Mouse (Mus musculus) layer of hippocampus, adult 11-12 months (tissue): ENCODE results near the gene Celf5.
"Not testable (repeated sequence)": the region's sequence is repeated elsewhere in the genome, so short reads cannot be mapped to it uniquely, and the experiment has no call there.

Source experiments
- DNase-seq: peaks from one replicate; pipeline ENCODE4 v3.0.0; 2022; ENCODE audit warnings: low spot score

The Celf5 gene

DNA sequence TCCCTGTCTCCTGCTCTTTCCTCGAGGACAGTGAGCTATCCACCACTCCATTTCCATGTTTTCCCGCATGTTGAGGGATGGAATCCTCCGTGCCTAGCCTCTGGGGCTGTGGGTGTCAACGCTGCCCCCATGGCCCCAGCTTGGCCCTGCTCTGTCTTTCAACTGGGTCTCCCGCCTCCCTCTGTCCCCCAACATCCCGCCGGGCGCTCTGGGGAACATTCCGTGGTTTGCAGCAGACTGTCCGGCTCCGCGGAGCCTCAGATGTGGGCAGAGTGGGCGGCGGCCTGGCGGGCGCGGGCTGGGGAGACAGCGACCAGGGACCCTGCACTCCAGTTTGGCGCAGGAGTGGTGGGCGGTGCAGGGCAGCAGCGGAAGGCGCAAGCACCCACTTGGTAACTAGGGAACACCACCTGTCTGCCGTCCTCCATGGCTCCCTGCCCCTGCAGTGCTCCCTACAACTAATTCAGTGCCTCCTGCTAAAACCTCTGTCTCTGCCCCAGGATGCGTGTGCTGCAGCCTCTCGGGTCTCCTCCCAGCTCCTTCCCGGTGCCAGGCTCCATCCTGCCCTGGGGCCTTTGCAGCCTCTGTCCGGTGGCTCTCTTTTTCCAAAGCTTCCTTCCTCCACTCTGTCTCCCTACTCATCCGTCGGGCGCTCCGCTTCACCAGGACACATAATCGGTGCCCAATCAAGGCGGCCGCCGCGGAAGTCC, 30.1 kb downstream of the Celf5 start:
- DNase-seq, result no peak

DNA sequence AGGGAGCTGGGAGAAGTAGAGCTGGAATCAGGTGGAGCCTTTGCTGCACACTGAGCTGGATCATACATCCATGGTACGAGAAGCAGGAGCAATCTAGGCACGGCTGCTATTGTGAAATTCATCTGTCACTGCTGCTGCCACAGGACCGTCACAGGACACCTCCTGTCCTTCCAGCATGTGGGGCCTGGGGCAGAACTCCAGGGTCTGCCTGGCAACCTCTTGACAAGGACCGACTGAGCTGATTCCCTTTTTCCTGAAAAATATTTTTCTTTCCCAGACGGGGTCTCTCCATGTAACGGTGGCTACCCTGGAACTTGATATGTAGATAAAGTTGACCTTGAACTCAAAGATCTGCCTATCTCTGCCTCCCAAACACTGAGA, 31.2 kb downstream of the Celf5 start:
- no peak for DNase-seq

DNA sequence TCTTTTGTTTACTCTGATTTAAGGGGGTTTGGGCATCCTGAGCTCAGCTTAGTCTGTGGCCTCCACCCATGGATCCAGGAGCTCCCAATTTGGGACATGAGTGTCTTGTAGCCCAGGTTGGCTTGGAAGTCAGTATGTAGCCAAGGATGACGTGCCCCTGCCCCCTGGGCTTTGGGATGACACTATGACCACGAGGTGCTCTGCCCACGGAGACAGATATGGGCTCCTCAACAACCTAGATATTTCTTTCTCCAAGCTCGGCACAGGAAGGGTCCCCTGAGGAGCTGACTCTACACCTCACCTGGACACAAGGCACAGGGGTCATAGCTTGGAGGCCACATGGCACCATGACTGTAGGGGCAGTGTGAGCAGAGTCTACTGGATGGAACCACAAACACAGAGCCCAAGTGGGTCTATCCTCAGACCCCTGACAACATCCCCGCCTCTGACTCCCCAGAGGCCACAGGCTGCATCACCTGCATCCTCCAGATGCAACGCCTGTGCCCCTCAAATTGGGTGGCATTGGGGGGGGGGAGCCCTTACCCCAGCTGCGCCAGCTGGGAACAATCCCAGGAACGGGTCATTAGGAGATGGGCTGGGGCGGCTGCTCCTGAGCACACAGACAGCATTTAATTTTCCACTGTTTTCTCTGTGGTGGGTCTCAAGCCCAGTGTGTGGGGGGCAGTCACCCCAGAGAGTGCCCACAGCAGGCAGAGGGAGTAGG, 31.7 kb downstream of the Celf5 start:
- DNase-seq, result no peak

DNA sequence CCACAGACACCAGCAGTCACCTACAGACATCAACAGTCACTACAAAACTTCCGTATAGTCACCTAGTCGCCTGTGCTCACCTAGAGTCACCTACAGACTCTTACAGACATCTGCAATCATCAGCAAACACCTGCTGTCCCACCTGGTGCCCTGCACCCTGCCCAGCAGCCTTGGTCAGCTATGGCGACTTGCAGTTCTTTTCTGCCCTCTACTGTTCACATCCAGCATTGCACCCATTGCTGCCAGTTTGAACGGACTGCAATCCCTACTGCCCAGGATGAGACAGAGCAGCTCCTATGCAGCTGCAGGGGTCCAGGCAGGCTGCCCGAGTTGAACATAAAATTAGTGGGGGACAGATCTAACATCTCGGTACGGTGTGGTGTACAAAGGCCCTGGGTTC, 32.4 kb downstream of the Celf5 start:
- DNase-seq, result peak; percentile 89

DNA sequence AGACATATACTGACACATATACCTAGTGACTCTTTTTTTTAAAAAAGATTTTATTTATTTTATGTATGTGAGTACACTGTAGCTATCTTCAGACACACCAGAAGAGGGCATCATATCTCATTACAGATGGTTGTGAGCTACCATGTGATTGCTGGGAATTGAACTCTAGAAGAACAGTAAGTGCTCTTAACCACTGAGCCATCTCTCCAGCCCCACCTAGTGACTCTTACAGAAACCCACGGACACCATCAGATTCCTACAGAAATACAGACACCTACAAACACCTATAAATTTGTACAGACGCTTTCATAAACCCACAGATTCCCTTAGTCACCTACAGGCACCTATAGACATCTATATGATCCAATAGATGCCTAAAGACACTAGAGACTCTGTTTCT, 37.0 kb downstream of the Celf5 start:
- not testable (repeated sequence) for DNase-seq

DNA sequence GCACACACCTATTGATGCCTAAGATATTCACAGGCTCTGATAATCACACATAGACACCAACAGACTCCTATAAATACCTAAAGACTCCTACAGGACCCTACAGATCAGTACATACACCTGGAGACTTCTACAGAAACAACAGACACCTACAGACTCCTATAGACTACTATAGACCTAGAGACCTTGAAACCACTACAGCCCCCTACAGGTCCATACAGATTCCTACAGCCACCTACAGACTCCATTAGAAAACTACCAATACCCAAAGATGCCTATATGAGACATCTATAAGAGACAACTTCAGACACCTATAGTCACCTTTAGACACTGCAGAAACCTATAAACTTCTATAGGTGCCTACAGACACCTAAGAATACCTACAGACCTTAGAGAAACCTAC, 41.5 kb downstream of the Celf5 start:
- DNase-seq, result peak; percentile 8

DNA sequence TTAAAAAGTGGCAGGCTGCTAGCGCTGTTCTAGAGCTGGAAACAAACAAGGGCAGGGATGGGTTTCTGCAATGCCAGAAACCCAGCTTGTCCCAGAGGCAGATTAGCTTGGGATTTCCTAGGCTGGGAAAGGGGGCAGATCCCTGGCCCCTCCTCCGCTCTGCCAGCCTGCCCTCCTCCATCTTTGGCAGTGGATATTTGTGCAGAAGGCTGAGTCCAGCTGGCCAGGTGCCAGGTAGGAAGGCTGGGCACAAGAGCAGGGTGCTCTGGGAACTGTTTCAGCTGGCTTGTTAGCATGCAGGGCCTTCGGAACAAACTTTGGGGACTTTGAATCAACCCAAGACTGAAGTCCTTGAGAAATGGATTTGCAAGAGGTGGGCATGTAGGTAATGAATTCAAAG, 47.1 kb downstream of the Celf5 start:
- DNase-seq, result peak; percentile 82

DNA sequence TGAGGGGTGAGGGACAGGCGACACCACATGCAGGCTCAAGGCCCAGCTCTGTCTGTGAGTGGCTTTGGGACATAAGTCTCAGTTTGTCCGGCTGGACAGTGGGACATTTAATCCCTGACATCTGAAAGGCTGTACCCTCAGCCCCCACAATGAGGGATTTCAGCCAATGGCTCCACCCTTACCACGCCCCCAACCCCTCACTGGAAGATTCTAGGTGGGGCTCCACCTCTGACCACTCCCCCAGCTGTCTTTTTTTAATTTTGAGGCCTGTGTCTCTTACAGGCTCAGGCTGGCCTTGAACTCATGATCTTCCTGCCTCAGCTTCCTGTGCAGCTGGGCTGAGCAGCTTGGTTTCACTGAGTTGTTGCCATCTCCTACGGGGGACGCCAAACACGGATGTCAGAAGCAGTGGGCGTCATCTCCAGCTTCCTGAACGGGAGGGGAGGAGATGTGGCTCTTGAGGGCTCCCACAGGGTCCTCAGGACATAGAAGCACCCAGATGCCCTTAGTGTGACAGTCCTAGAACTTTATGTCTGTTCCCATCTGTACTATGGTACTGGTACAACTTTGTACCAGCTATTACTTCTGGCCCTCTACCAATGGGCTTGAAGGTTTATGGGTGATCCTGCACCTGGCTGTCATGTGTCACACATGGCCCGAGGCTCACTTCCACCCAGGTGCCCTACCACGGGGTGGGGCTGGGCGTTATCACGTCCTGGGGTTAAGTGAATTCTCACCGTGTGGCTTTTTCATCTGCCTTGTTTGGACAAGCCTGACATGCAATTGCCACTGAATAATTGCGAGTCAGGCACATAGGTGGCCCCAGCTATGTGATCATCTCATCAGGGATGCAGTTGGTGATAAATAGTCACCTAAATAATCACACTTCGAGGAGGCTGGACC, 47.9 kb downstream of the Celf5 start:
- peak; percentile 15 for DNase-seq

DNA sequence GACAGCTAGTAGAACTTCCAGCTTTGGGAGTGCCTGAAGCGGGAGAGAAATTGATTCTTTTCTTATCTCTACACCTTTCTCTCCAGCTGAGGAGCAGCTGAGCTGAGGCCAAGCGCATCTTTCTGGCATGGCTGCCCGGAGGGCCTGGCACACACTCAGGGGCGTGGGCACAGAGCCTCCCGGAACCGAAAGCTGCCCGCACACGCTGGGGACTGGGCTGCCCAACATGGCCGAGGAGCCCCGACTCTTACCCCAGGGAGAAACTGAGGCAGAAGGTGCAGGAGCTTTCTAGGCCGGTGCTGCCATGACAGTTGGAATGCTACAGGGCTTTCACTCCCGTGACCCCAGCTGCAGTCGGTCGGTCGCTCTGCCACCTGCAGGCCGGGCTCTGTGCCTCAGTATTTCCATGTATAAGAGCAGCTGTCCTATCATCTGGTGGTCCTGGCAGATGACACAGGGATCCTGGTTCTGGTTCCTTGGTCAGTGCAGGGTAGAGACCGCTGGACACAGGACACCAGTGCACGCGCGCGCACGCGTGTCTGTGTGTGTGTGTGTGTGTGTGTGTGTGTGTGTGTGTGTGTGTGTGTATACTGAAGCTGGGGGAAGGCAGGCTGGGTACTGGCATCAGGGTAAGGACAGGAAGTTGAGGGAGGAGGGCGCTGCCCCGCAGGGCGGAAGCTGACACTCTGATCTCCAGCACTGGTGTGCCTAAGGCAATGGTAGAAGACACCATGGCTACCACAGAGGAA, 48.8 kb downstream of the Celf5 start:
- DNase-seq, result peak; percentile 54

DNA sequence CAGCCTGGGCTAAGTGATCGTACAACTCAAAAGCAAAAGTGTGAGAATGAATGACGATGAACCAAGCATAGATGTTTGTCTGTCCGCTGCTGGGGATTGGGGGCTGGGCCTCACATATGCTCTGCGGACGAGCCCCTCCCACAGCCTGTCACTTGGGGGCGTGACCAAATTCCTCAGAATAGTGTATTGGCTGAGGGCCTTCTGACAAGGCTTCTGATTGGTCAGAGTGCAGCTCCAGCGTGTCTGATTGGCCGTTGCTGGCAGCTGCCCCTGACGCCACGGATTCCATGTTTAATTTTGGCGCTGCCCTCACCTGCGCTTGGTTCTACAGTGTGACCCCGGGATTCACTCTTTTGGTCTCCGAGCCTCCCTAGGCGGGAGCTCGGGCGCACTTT, 49.6 kb downstream of the Celf5 start:
- DNase-seq, result peak; percentile 96

DNA sequence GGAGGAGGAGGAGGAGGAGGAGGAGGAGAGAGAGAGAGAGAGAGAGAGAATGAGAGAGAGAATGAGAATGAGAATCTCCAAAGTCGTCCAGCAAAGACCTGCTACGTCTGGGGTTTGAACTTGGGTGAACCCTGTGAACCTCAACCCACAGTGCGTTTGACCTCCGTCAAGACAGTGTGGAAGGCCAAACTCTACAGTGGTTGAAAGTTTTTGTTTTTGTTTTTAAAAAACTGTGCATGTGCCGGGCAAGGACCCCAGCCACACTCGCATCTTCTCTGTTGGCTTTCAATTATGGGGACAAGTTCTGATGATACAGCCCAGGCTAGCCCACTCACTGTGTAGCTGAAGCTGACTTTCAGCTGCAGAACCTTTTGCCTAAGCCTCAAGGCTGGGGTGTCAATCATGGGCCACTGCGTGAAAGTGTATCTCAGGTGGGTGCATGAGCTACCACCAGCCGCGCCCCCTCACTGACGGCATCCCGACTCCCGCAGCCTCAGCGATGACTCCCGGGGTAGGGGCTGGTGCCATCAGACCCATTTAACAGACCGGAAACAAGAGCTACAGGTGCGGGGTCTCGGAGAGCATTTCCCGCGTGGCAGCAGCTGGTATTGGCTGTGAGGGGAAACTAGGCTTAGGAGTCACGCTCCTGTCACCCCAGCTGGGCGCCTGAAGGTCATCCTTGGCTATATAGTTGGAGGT, 50.2 kb downstream of the Celf5 start:
- DNase-seq, result no peak

DNA sequence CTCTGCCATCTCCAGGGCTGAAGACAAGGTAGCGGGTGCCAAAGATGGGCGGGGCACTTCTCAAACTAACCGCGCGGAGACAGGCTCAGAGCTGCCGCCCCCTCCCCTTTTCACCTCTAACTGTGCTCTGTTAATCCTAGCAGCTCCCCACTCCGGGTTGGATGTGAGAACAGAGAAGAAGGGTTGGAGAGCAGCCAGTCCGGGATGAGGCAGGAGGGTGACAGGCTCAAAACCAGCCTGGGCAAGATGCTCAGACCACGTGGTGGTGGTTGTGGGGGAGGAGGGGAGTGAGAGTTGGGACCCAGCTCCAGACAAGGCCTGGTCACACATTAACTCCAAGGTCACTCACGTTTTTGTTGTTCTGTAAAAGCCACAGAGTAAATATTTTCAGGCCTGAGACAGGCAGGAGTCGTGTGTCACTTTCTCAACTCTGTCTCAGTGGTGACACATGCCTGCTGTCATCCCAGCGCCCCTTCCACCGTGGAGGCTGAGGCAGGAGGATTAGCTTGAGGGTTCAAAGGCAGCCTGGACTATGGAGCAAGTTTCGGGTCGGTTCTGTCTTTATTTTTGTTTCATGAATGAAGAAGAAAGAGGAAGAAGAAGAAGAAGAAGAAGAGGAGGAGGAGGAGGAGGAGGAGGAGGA, 50.9 kb downstream of the Celf5 start:
- DNase-seq, result peak; percentile 64

DNA sequence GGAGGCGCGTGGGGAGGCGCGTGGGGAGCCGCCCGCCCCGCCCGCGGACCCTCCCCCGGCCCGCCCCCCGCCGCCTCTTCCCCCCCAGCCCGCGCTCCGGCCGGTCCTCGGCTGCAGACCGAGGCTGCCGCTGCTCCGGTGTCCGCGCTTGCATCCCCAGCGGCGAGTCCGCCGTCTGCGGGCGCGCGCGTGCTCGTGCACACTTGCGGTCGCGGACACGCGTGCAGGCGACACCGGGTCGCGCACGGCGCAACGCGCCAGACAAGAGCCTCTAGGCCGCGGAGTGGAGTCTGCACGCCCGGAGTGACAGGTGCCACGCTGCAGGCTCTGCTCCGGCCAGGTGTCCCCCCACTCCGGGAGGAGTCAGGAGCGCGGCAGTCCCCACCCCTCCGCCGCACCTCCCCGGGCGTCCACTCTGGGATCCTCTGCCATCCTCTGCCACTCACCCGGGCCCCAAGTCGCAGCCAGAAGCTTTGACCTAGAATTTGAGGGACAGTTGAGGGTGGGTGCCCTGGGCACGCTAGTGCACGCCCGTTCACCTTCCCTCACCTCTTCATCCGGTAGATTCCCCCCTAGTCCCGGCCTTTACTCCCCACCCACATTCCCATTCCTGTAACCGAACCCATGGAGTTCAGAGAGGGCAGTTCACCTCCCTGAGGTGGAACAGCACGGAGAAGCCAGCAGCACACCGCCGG, 51.5 kb downstream of the Celf5 start:
- peak; percentile 78 for DNase-seq

DNA sequence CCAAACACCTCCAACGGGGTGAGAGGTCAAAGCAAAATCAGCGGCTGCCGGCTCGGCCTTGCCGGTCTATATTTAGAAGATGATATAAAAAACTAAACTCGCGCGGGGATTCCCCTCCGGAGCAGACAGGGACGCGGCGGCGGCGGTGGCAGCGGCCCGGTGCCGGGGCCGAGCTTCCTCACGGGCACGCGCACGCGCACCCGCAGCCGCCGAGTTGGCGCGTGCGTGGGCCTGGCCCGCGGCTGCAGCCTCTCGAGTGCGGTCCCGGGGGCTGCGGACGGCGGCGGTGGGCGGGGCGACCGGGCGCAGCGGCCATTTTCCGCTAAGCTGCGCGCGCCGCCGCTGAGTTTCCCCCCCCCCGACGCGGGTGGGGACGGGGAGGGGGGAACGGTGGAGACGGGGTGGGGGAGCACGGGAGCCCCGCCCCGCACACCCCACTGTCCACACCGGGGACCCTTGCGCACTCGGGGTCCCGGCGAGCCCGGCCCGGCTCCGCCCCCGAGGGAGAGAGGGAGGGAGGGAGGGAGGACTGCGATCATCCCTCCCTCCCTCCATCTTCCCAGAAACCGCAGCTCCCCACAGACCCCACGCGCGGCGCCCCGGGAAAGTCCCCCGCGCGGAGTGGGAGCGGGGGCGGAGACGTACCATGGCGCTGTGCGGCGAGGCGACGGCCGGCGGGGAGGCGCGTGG, 52.2 kb downstream of the Celf5 start:
- DNase-seq, result peak; percentile 84

DNA sequence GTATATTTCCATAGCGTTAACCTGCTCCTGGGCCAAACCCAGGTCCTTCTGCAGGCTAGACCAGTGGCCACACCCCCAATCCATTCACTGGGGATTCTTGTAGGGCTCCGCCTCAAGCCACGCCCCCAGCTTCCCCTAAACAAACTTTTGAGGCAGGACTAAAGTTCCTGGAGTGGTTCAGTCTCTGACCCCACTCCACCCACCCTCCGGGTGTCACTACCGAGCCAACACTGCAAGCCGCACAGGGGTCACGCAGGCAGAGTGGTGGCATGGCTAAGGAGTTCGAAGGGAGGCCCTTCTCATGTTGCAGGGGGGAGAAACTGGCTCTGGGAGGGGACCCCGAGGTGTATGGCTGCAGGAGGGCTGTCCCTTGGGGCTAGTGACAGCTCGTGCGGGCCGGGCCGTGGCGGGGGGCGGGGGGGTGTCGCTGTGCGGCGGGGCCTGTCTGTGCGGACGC, 52.9 kb downstream of the Celf5 start:
- DNase-seq, result peak; percentile 82

DNA sequence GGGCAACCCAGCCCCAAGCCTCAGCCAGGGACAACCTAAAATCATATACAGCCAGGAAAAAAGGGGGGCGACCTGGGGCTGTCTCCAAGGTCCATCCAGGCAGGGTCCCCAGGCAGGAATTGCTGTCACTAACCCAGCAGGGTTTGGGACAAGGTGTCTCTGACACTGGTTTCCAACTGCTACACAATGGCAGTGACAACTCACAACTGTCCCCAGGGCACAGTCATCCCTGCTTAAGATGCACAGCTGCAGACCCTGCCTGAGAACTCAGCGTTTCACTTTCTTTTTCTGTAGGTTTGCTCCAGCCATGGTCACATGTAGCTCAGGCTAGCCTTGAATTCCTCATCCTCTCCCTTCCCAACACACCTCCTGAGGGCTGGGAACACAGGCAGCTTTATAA, 53.4 kb downstream of the Celf5 start:
- peak; percentile 29 for DNase-seq

DNA sequence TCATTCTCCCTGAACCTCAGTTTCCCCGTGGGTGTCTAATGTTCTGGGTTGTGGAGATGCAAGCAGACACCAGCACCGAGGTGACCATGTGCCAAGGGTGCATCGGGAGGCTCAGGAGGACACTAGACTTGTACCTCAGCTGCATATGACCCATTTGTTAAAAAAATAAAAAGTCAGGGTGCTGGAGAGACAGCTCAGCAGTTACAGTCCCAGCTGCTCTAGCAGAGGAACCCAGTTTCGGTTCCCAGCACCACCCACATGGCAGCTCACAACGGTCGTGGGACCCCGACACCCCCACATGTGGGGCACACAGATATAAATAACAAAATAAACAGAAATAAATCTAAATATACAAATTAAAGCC, 54.0 kb downstream of the Celf5 start:
- DNase-seq, result peak; percentile 9

DNA sequence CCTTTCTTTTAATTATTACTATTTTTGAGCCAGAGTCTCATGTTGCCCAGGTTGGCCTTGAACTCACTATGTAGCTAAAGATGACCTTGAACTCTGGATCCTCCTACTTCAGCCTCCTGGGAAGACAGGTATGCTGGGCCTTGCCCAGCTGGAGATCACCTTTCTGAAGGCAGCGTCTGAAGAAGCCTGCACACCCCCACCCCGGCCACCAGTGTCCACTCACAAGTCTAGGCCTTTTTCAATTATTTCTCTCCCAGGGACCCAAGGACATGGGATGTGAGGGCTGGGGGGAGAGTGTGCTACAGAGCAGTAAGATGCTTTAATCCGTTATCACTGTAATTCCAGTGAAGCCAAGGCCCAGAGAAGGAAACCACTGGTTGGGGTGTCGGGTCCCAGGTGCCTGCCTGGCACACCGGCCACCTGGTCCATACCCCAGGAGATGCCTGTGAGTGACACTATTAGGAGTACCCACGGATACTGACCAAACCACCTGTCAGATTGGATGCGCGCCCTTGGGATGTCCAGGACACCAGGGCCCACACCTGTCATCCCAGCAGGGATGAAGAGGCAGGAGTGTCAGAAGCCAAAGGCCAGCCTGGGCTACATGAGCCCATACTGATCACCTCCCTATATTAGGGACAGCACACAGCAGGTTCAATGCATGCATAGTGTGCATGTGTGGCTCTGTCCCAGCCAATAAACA, 54.6 kb downstream of the Celf5 start:
- peak; percentile 28 for DNase-seq

DNA sequence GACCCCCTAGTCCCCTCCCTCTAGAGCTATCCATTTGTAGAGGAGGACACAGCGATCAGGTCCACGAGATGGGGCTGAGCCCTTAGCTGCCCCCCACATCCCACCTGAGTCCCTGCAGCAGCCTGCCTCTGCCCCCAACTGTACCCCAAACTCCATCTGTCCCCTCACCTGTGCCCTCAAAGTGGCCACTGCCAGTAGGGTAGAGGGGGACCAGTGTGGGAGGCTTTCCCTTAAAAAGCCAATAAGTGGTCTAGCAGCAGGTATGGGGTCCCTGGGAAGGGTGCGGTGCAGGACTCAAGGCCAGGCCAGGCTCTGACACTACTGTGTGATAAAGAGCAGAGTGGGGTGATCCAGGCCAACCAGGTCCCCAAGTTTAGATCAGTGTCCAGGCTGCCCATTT, 55.2 kb downstream of the Celf5 start:
- DNase-seq, result peak; percentile 8
